Mouse (Mus musculus): Measurements from ENCODE around the gene Rtn4ip1.
"Not testable (repeated sequence)": the region's sequence is repeated elsewhere in the genome, so short reads cannot be mapped to it uniquely, and the experiment has no call there.

Rtn4ip1 gene

GRCm38 (mm10) chr10:43928596-43928995 is 27.0 kb downstream of the Rtn4ip1 start:
- DNase-seq (ENCODE audit: low spot score in 2 of 2) = no peak

- no peak for DNase-seq (ENCODE audit: low spot score in 2 of 2)
Observed at GRCm38 (mm10) chr10:43939136-43939662, 37.6 kb downstream of the Rtn4ip1 start.

DNA sequence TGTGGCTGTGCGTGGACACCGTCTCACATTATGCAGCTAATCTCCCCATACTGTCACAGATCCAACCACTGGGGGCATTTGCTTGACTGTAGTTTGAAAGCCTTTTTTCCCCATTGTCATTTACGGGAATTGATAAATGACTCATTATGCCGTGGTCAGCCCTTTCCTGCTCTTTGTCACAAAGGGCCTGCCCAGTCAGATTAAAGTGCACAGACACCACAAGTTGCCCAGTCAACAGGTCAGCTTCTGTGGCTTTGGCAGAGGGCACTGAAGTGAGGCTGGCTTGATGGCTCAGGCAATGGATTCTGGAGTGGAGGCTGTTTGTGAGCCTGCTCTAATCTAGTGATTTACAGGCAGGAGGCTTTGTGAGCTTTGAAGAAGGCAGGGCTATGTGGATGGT is 42.1 kb downstream of the Rtn4ip1 start:
- no peak for DNase-seq (ENCODE audit: low spot score in 2 of 2)

DNA sequence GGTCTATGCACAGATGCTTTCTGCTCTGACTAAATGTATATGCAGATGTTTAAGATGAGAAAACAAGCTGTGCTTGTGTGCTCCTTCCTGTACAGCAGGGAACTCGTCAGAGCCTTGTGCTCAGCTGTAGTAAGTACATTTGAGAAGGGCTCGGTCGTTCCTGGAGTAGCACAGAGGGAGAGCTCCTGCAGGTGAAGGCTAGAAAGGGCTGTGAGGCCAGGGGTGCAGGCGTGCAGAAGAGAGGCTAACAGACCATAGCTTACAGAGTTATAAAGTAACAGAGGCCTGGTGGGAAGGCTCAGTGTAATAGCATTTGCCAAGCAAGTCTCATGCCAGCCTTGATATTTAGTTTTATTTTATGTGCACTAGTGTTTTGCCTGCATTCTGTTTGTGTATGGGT is 43.8 kb downstream of the Rtn4ip1 start:
- no peak for DNase-seq (ENCODE audit: low spot score in 2 of 2)

- DNase-seq (ENCODE audit: low spot score in 2 of 2) = no peak
Observed at GRCm38 (mm10) chr10:43953942-43954341, 52.3 kb downstream of the Rtn4ip1 start.

DNA sequence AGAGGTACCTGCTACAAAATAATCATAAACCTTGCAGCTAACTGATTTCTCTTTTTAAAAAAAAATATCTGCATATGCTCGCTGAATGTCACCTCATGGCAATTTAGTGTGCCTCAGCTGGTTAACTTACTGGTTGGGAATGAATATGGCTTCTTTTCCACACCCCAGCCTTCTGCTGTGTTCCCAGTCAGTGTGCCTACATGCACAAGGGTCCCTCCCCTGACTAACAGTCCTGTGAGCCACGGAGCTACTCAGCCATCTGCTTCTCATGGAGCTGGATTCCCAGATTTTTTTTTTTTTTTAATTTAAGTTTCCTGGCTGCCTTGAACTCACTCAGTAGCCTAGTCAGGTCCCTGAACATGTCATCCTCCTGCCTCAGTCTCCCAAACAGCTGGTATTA is 63.3 kb downstream of the Rtn4ip1 start:
- no peak for DNase-seq (ENCODE audit: low spot score in 2 of 2)

DNA sequence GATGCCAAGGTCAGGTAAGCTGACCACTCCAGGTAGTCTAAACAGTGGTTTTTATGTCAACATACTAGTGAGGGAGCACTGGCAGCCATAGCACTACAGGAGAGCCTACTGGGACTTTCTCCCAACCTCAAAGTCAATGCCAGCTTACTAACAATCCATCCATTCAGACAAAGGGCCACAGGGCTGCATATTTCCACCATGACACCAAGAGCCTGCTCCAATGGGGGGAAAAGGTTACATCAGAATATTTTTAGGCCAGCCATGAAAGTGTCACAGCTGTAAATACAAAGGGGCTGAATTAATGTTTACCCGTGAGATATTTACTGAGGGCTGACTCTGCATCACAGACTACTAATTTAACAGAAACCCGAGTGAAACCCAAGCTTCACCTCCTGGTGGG is 71.6 kb downstream of the Rtn4ip1 start:
- no peak for DNase-seq (ENCODE audit: low spot score in 2 of 2)

- DNase-seq (ENCODE audit: low spot score in 2 of 2) = no peak
Observed at GRCm38 (mm10) chr10:43977353-43977752, 75.7 kb downstream of the Rtn4ip1 start.

DNA sequence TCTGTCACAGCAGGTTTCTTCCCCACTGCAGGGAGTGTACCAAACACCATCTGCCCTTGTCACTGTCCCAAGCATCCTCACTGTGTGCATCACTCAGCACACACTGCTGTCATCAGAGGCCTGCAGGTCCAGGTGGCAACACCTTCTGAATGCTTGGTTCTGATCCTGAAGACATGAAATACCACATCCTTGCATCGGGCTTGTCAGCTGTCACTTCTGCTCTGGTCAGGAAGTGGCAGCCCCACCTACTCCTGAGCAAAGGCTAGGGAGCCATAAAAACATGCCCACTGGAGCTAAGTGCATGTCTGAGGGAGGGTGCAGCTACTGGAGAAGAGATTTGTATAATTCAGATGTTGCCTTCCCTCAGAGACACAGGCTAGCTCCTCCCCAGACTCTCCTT is 78.5 kb downstream of the Rtn4ip1 start:
- no peak for DNase-seq (ENCODE audit: low spot score in 2 of 2)

DNA sequence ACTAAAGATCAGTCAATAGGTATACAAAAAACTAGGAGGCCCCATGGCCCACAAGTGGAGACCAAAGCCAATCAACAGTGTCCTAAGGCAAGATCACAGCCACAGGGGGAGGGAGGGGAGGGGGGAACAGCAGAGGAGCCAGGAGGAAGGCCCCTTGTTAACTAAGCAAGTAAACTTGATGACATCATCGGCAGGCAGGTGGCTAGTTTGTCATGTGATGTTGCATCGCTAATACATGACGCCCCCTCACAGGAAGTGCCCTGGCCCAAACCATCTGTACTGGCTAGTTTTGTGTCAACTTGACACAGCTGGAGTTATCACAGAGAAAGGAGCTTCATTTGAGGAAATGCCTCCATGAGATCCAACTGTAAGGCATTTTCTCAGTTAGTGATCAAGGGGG is 79.1 kb downstream of the Rtn4ip1 start:
- not testable (repeated sequence) for DNase-seq (ENCODE audit: low spot score in 2 of 2)

GRCm38 (mm10) chr10:43982470-43982869 is 80.9 kb downstream of the Rtn4ip1 start:
- no peak for DNase-seq (ENCODE audit: low spot score in 2 of 2)

DNA sequence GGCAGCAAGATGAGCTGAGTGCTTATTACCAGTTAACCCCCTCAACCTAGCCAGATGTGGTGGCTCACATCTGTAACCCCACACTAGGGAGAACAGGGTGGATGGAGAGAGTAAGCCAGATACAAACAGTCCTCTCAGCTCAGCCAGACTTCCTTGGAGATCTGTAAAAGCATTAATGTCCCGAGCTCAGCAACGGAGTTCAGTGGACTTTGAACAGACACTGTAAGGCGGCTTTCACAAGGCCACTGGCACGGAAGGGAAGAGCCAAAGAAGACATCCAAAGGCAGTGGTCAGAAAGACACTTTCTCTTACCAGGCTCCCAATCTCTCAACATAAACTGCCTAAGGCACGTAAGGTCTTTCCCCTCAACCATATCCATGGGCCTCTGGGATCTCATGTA is 81.6 kb downstream of the Rtn4ip1 start:
- DNase-seq (ENCODE audit: low spot score in 2 of 2) = no peak

DNA sequence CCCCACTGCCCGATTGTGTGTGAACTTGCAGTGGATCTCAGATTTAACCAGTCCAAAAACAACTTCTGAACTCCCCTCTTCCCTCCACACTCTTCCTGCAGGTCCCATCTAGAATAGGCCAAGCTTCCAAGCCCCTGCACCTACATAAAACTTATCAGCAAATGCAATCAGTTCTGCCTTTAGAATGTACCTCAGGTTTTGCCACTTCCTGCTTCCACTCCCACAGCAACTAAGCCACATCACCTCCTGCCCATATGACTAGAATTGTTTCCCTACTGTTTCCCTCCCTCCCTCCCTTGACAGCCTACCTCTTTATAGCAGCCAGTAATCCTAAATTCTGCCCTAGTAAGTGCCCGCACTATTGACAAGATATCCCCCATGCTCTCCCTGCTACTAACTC is 82.3 kb downstream of the Rtn4ip1 start:
- DNase-seq (ENCODE audit: low spot score in 2 of 2) = no peak

DNA sequence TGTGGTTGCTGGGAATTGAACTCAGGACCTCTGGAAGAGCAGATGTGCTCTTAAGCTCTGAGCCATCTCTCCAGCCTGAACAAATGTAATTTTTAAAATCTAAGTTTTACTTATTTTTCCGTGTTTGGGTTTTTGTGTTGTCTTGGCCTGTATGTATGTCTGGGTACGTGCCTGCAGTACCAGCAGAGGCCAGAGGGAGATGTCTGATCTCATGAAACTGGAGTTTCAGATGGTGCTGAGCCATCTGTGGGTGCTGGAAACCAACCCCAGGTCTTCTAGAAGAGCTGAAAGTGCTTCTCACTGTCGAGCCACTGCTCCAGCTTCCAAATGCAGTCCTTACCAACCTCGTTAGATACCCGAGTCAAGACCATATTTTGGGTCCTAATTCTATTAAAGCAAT is 89.7 kb downstream of the Rtn4ip1 start:
- DNase-seq (ENCODE audit: low spot score in 2 of 2) = no peak

DNA sequence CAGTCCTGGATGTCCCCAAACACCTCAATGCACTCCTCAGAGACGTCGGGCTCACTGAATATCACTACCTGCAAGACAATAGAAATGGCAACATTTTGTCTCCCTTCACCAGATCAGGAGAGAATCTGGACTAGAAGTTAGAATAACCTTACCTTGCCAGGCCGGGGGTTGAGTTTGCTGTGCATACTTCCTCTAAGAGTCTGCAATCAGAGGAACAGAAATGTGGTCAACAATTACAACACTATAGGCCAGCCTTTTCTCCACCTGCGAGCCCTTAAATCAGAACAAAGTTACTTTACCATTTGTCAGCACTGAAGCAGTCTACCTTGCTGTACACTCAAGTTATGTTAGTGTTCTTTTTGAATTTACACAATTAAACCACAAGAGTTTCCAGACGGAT is 90.9 kb downstream of the Rtn4ip1 start:
- DNase-seq (ENCODE audit: low spot score in 2 of 2) = no peak

GRCm38 (mm10) chr10:43993198-43993597 is 91.6 kb downstream of the Rtn4ip1 start:
- no peak for DNase-seq (ENCODE audit: low spot score in 2 of 2)

DNA sequence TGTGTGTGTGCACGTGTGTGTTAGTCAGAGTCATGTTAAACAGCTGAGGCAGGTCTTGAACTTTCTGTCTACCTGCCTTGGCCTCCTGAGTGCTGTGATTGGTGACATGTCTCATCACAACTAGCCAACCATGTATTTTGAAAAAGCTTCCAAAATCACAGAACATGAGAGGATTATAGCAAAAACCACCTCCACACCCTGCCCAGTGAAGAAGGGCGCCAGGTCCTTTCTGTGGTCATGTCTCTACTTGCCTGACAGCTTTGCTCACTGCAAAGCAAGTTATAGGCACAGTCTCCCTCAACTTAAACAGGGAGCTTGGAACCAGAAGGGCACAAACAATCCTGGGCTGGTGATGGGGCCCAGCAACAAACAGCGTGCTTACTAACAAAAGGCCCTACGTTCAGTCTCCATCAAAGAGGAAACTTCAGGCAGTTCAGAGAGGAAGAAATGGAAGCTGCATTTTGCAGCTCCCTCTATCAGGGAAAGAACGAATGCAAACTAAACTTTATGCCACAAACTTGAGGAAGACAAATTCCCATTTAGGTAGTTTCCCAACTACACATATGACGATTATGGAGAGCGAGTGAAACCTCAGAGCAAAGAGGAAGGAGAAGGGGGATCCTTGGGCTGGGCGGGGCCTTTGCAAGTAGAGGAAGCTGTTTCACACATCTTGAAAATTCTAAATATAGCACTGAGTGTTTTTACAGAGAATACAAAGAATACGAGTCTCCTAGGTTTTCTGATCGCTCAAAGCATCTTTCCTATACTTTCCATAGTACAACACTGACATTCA is 94.4 kb downstream of the Rtn4ip1 start:
- DNase-seq (ENCODE audit: low spot score in 2 of 2) = no peak

- no peak for DNase-seq (ENCODE audit: low spot score in 2 of 2)
Observed at GRCm38 (mm10) chr10:43997276-43997675, 95.7 kb downstream of the Rtn4ip1 start.

GRCm38 (mm10) chr10:43998023-43998422 is 96.4 kb downstream of the Rtn4ip1 start:
- DNase-seq (ENCODE audit: low spot score in 2 of 2) = no peak

DNA sequence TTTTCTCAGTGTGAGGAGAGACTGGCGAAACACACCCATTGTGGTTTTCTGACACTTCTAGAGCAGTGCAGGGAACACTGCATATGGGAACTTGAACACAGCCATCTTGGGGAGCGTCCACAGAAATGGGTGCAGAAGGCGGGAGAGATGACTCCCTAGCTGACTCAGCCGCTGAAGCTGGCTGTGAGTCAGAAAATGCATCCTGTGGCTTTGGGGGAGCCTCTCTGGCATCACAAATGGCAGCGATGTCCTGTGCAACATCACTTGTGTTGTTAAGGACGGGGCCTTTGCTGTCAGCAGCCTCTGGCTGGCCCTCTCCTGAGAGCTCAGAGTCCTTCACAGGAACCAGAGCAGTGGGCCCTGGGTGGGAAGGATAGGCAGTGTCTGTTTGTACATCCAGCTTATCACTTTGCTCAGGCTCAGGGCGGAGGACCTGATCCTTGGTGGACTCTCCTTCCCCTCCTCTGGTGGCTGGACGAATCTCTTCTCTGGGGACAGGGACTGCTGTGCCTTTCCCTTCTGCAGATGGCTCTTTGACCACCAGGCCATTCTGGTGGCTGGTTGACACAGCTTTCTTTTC is 97.0 kb downstream of the Rtn4ip1 start:
- DNase-seq (ENCODE audit: low spot score in 2 of 2) = no peak

- DNase-seq (ENCODE audit: low spot score in 2 of 2) = no peak
Observed at GRCm38 (mm10) chr10:44000156-44000865, 98.7 kb downstream of the Rtn4ip1 start.

GRCm38 (mm10) chr10:44002004-44002940 is 100.7 kb downstream of the Rtn4ip1 start:
- DNase-seq (ENCODE audit: low spot score in 2 of 2) = no peak
